Mouse (Mus musculus): ENCODE results near the gene Prpf19.

GRCm38 (mm10) chr19:10921058-10921457 lies 26.0 kb downstream of the Prpf19 start:
- TF ChIP-seq POLR2A (IDR thresholded peaks at IDR 0.05; ENCODE audit: insufficient read depth, low read depth, low read length), result no peak
- TF ChIP-seq CTCF (IDR thresholded peaks at IDR 0.05), result no peak
